Mouse (Mus musculus) spleen, adult 2 months (tissue): ENCODE results near the gene Tcte3. TPM values are rescaled to one million over a fixed set of nuclear protein-coding genes. Genes with fewer than 3 reads are reported as not detected.
"Not testable (repeated sequence)": the region's sequence is repeated elsewhere in the genome, so short reads cannot be mapped to it uniquely, and the experiment has no call there.

ENCODE experiments used
- DNase-seq, 2 experiments: peaks; one replicate each; pipeline versions ENCODE4 v3.0.0 to v3.0.0-alpha.2; 2012 to 2021; ENCODE audit warnings: low spot score in 2 of 2, low read depth in 1 of 2
- H3K27ac ChIP-seq: fragments of 200-500 bp; 2 replicates; pipeline ENCODE4 v1.5.1; 2012; ENCODE audit warnings: low read length, inconsistent platforms; ENCODE audit not compliant: insufficient read depth
- H3K27me3 ChIP-seq: fragments of 200-500 bp; 2 replicates; pipeline ENCODE4 v1.6.1; 2012; ENCODE audit warnings: mild to moderate bottlenecking, moderate library complexity, low read length, inconsistent platforms; ENCODE audit not compliant: control insufficient read depth, insufficient read depth
- H3K36me3 ChIP-seq: fragments of 200-500 bp; 2 replicates; pipeline ENCODE4 v1.6.1; 2012; ENCODE audit warnings: mild to moderate bottlenecking, low read length, inconsistent platforms; ENCODE audit not compliant: control insufficient read depth, insufficient read depth
- H3K4me1 ChIP-seq: fragments of 200-500 bp; 2 replicates; pipeline ENCODE4 v1.6.1; 2011; ENCODE audit warnings: inconsistent platforms; ENCODE audit not compliant: control insufficient read depth, insufficient read depth, insufficient read length
- H3K4me3 ChIP-seq: fragments of 200-500 bp; 2 replicates; pipeline ENCODE4 v1.5.1; 2011; ENCODE audit warnings: mild to moderate bottlenecking, inconsistent platforms; ENCODE audit not compliant: insufficient read depth, insufficient read length; ENCODE audit errors: extremely low read depth
- WGBS: fragments of 180-500 bp; shearing (Covaris S2); methylation state at CpG from one replicate; pipeline ENCODE4 v1.1.7; 2018; 5-methylcytosine and 5-hydroxymethylcytosine counted together
- polyA plus RNA-seq: library from polyadenylated mRNA; depleted of rRNA; stranded (reverse); fragments of >200 nt; gene quantifications from 2 replicates; pipeline ENCODE4 v1.2.3, GENCODE M21; 2012; rRNA removed

Tcte3 gene
- polyA plus RNA-seq, 1 experiment = not detected

DNA sequence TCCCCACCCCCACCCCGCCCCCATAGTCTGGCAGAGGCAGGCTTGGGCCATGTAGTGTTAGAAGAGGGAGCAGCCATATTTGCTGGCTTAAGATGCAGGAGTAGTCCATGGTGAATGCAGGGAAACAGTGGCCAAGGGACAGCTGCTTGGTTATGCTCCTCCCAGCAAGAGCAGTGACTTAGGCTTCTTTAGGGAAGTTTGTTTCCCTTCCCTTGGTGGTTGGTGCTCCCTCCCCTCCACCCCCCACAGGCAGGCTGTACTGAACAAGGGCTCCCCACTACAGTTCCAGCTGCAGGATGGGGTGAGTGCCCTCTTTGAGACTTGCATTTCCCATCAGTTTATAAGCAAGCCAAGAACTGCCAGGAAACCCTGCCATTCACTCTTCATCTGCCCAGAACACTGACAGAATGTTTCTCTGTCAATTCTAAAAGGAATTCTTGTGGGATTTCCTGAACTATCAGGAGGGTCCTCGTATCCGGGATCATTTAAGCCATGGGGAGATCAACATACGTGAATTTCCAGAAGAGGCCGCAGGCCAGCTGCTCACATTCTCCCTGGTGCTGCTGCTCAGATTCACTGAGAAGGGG lies 51.1 kb downstream of the Tcte3 start:
- DNase-seq, H3K27me3 ChIP-seq, H3K27ac ChIP-seq, H3K36me3 ChIP-seq, H3K4me3 ChIP-seq, H3K4me1 ChIP-seq: not testable (repeated sequence)
- WGBS = 90% methylated on average over 4 of the region's 5 CpGs

DNA sequence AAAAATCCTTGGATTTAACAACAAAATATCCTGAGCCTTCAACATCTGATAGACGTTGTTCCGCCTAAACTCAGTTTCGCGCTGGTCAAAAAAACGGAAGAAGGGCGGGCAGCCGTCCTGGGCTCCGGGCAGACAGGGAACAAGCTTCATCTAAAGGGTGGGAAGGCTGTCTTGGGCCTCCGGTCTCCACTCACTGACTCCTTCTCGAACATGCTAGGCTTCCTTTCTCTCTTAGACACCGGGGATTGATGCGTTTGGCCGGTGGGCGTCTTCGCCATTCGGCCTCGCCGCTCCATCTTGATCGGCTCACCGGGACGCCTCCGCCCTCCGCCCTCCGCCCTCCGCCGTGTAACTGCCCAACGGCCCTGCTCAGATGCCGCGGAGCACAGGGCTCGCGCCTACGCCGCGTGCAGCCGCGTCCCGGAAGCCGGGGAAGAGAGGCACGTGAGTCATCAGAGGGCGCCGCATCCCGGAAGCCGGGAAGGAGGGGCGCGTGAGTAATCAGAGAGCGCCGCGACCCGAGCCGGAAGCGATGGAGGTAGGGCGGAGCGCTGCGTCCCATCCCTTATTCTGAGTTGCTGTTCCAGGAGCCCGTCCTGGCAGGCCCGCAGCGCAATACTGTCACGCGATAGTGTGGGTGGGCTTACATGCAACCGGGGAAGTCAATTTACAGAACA lies 62.8 kb downstream of the Tcte3 start, which contains the start of the genes 9030025P20Rik and Gm3417:
Gene 9030025P20Rik (plus strand): TSS at position 107 of the 677 bp plus-strand sequence.
Gene Gm3417 (minus strand): TSS at position 429 of the 677 bp plus-strand sequence.
- DNase-seq, H3K4me1 ChIP-seq, H3K36me3 ChIP-seq, H3K4me3 ChIP-seq, H3K27me3 ChIP-seq, H3K27ac ChIP-seq: not testable (repeated sequence)
- no CpG with 5 or more reads among the region's 60 CpGs for WGBS

DNA sequence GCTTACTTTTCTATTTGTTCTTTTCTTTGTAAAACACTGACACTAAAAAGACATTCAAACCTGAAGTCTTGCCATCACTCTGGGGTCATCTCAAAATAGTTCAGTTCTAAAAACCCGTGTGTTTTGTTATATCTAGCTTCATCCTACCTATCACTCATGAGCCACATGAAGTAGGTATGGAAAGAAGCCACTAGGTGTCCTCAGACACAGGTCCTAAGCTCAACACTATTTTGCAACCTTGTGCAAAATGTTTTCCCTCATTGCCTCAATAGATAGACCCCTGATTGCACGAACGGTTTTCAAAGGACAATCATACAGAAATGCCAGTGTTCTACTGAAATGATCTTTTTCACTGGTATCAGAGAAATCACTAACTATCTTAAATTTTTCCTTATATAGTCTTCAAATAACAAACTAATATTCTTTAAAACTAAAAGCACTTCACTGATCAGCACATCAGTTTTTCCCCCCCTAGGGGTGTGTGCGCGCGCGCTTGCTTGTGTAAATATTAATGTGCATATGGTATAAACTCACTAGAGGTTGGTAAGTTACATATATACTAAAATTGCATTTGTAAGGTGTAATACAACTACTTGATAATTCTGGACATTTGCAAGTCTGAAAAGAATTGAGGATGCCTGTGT lies 63.4 kb downstream of the Tcte3 start:
- 1% methylated on average over 4 of the region's 7 CpGs for WGBS

More for the DNA sequence above, 63.4 kb downstream of the Tcte3 start:
- not testable (repeated sequence) for H3K27ac ChIP-seq, H3K36me3 ChIP-seq, DNase-seq, H3K4me3 ChIP-seq, H3K4me1 ChIP-seq, H3K27me3 ChIP-seq

Other genes starting within 250 kb of the Tcte3 start
- gene Wdr27, start 98.3 kb downstream of the Tcte3 start, polyA plus RNA-seq = 0.65 and 0.81 TPM in 2 replicates
- 9.9 and 11.6 TPM in 2 replicates for gene 1600012H06Rik, start 98.3 kb downstream of the Tcte3 start, polyA plus RNA-seq
- gene Phf10, start 80.2 kb downstream of the Tcte3 start, polyA plus RNA-seq = 9.7 and 10.9 TPM in 2 replicates
- gene 9030025P20Rik, start 63.0 kb downstream of the Tcte3 start, polyA plus RNA-seq = 9.8 and 13.9 TPM in 2 replicates
- gene Gm3417, start 62.7 kb downstream of the Tcte3 start, polyA plus RNA-seq = 0.16 TPM in 1 of 2 replicates, not detected in the other
- 0.50 and 0.67 TPM in 2 replicates for gene Gm3435, start 31.3 kb downstream of the Tcte3 start, polyA plus RNA-seq
- gene Ermard, start 280 bp downstream of the Tcte3 start, polyA plus RNA-seq = 32.4 and 43.1 TPM in 2 replicates
- gene Gm3448, start within 50 bp of the Tcte3 start, polyA plus RNA-seq = 0.78 and 0.99 TPM in 2 replicates